Mouse (Mus musculus): ENCODE results near the gene Gm5157. TPM values are rescaled to one million over a fixed set of nuclear protein-coding genes. Genes with fewer than 3 reads are reported as not detected.

Gm5157 gene
- polyA plus RNA-seq (2014; fragmentation: Illumina TruSeq; extraction: RNeasy Lipid Tissue Mini Kit (QIAGEN cat#74804); ENCODE audit: low read depth, low replicate concordance) = not detected

DNA sequence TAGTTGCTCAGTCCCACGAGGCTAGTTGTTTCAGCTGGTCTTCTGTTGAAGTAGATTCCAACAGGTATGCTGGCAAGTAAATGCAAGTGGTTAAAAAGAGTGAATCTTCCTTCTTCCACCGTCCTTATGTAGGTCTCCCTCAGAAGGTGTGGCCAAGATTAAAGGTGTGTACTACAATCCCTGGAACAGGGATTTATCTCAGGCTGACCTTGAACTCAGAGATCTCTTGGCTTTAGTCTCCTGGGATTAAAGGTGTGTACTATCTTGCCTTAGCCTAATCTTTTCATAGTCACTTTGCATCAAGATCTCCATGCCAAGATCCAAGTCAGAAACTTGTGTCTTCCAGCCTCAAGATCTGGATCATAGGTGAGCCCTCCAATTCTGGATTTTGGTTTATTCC, at the start of gene Gm5157:
Gene Gm5157 (minus strand): TSS at position 101 of the 400 bp plus-strand sequence.

DNA sequence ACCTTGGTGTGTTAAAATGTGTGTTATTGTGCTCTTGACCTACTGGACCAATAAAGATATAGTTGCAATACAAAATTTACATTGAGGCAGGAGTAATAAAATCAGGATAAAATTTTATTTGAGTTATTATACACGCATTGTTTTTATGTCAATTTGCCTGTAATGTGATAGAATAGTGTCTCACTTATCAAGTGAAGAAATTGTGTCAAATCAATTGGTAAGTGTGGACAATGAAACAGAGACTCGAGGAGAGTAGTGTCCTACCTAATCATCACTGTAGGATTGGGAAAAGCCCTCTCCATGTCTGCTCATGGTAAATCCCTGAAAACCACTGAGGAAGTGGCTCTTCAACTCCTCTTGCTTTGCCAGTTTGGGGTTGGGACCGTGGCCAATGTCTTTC, 28.3 kb downstream of the Gm5157 start, which contains the start of gene Vmn1r123:
Gene Vmn1r123 (plus strand): TSS at position 301 of the 400 bp plus-strand sequence.

Other genes starting within 250 kb of the Gm5157 start
- gene Vmn1r119, start 178.0 kb downstream of the Gm5157 start, polyA plus RNA-seq (2014; fragmentation: Illumina TruSeq; extraction: RNeasy Lipid Tissue Mini Kit (QIAGEN cat#74804); ENCODE audit: low read depth, low replicate concordance) = not detected
- gene Vmn1r120, start 136.6 kb downstream of the Gm5157 start, polyA plus RNA-seq (2014; fragmentation: Illumina TruSeq; extraction: RNeasy Lipid Tissue Mini Kit (QIAGEN cat#74804); ENCODE audit: low read depth, low replicate concordance) = not detected
- not detected for gene Vmn1r121, start 91.9 kb downstream of the Gm5157 start, polyA plus RNA-seq (2014; fragmentation: Illumina TruSeq; extraction: RNeasy Lipid Tissue Mini Kit (QIAGEN cat#74804); ENCODE audit: low read depth, low replicate concordance)
- not detected for gene Vmn1r122, start 56.3 kb downstream of the Gm5157 start, polyA plus RNA-seq (2014; fragmentation: Illumina TruSeq; extraction: RNeasy Lipid Tissue Mini Kit (QIAGEN cat#74804); ENCODE audit: low read depth, low replicate concordance)
- not detected for gene Vmn1r123, start 28.2 kb downstream of the Gm5157 start, polyA plus RNA-seq (2014; fragmentation: Illumina TruSeq; extraction: RNeasy Lipid Tissue Mini Kit (QIAGEN cat#74804); ENCODE audit: low read depth, low replicate concordance)
- gene Vmn1r124, start 70.2 kb upstream of the Gm5157 start, polyA plus RNA-seq (2014; fragmentation: Illumina TruSeq; extraction: RNeasy Lipid Tissue Mini Kit (QIAGEN cat#74804); ENCODE audit: low read depth, low replicate concordance) = not detected
- gene Vmn1r125, start 81.8 kb upstream of the Gm5157 start, polyA plus RNA-seq (2014; fragmentation: Illumina TruSeq; extraction: RNeasy Lipid Tissue Mini Kit (QIAGEN cat#74804); ENCODE audit: low read depth, low replicate concordance) = not detected
- gene Vmn1r126, start 111.0 kb upstream of the Gm5157 start, polyA plus RNA-seq (2014; fragmentation: Illumina TruSeq; extraction: RNeasy Lipid Tissue Mini Kit (QIAGEN cat#74804); ENCODE audit: low read depth, low replicate concordance) = not detected
- gene Vmn1r127, start 129.4 kb upstream of the Gm5157 start, polyA plus RNA-seq (2014; fragmentation: Illumina TruSeq; extraction: RNeasy Lipid Tissue Mini Kit (QIAGEN cat#74804); ENCODE audit: low read depth, low replicate concordance) = not detected
- gene Vmn1r128, start 158.9 kb upstream of the Gm5157 start, polyA plus RNA-seq (2014; fragmentation: Illumina TruSeq; extraction: RNeasy Lipid Tissue Mini Kit (QIAGEN cat#74804); ENCODE audit: low read depth, low replicate concordance) = not detected
- gene Vmn1r129, start 170.9 kb upstream of the Gm5157 start, polyA plus RNA-seq (2014; fragmentation: Illumina TruSeq; extraction: RNeasy Lipid Tissue Mini Kit (QIAGEN cat#74804); ENCODE audit: low read depth, low replicate concordance) = not detected
- not detected for gene Gm6882, start 242.3 kb upstream of the Gm5157 start, polyA plus RNA-seq (2014; fragmentation: Illumina TruSeq; extraction: RNeasy Lipid Tissue Mini Kit (QIAGEN cat#74804); ENCODE audit: low read depth, low replicate concordance)